Mouse (Mus musculus): ENCODE measurements around the gene Gpatch2. TPM values are rescaled to one million over a fixed set of nuclear protein-coding genes. Genes with fewer than 3 reads are reported as not detected.

Gene Gpatch2
- polyA plus RNA-seq, 1 experiment from 2014 or later: 16.0 TPM

GRCm38 (mm10) chr1:187313323-187313722 lies 98.0 kb downstream of the Gpatch2 start:
- Histone ChIP-seq H3K9ac (no peak overlapping the region), H3K4me1 (no peaks in the 10 kb centered on the region), H3K4me2 (no peak overlapping the region), H3K36me3 (no peaks in the 10 kb centered on the region), H3K27ac (no peak overlapping the region), H3K4me3 (no peak overlapping the region), H3K27me3 (no peaks in the 10 kb centered on the region), H3K9me3 (no peaks in the 10 kb centered on the region)
- ATAC-seq (ENCODE audit: insufficient number of reproducible peaks, low FRiP score, low TSS enrichment, low read depth): no peak
- 90% methylated on average over 1 of the region's 1 CpGs for WGBS

DNA sequence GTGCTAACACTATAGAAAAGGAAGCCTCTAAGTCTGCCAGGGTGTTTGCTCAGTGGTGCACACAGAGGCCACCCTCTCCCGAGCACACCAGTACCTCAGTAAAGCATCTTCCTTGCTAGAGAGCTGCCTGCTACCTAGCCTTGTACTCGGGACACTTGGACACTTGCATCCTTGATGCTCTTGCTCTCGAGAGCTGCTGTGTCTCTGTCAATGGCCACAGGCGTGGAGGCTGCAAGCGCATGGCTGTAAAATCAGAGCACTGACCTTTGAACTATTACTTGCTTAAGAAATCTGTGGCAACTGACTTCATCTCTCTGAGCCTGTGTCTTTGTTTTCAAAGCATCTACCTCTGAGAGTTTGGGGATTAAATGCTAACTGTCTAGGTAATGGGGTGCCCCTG lies 98.5 kb downstream of the Gpatch2 start:
- Histone ChIP-seq H3K9ac (no peak overlapping the region), H3K9me3 (no peaks in the 10 kb centered on the region), H3K4me3 (no peak overlapping the region), H3K27ac (no peak overlapping the region), H3K27me3 (no peaks in the 10 kb centered on the region), H3K4me1 (no peaks in the 10 kb centered on the region), H3K36me3 (no peaks in the 10 kb centered on the region), H3K4me2 (no peak overlapping the region)
- 79% methylated on average over 5 of the region's 5 CpGs for WGBS
- ATAC-seq (ENCODE audit: insufficient number of reproducible peaks, low FRiP score, low TSS enrichment, low read depth): no peak

- H3K4me1 ChIP-seq: no peaks in the 10 kb centered on the region
These were observed 99.2 kb downstream of the Gpatch2 start for GRCm38 (mm10) chr1:187314516-187314915.

GRCm38 (mm10) chr1:187315821-187316220 lies 100.5 kb downstream of the Gpatch2 start:
- ATAC-seq (ENCODE audit: insufficient number of reproducible peaks, low FRiP score, low TSS enrichment, low read depth): no peak
- Histone ChIP-seq H3K4me2 (no peak overlapping the region), H3K4me3 (no peak overlapping the region), H3K9ac (no peak overlapping the region), H3K27me3 (no peaks in the 10 kb centered on the region), H3K36me3 (no peaks in the 10 kb centered on the region), H3K4me1 (no peaks in the 10 kb centered on the region), H3K9me3 (no peaks in the 10 kb centered on the region), H3K27ac (no peak overlapping the region)
- 82% methylated on average over 2 of the region's 2 CpGs for WGBS

More at GRCm38 (mm10) chr1:187314516-187314915, 99.2 kb downstream of the Gpatch2 start:
- ATAC-seq (ENCODE audit: insufficient number of reproducible peaks, low FRiP score, low TSS enrichment, low read depth): no peak
- Histone ChIP-seq H3K27me3 (no peaks in the 10 kb centered on the region), H3K4me3 (no peak overlapping the region), H3K27ac (no peak overlapping the region), H3K9me3 (no peaks in the 10 kb centered on the region), H3K4me2 (no peak overlapping the region), H3K9ac (no peak overlapping the region), H3K36me3 (no peaks in the 10 kb centered on the region)

- H3K27me3 ChIP-seq: no peaks in the 10 kb centered on the region
- WGBS: 71% methylated on average over 8 of the region's 8 CpGs
- H3K36me3 ChIP-seq: no peaks in the 10 kb centered on the region
These were observed 101.2 kb downstream of the Gpatch2 start for GRCm38 (mm10) chr1:187316555-187316954.

DNA sequence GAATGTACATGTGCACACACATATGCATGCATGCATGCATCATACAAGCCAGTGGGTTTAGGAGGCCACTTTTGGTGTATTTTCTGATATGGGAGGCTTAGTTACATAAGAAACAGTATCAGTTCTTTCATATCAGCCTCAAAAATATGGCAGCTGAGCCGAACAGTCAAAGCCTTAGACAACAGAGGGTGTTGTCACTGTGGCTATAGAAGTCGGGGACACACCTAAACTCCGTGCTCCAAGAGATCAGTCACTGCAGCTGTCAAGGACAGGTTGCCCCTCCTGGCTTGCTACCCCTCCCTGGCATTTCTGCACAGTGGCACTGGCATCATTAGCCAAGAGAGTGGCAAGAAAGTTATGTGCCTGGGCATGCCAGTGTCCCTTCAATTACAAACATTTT lies 106.5 kb downstream of the Gpatch2 start:
- Histone ChIP-seq H3K9me3 (no peaks in the 10 kb centered on the region), H3K27ac (no peak overlapping the region)
- 88% methylated on average over 3 of the region's 3 CpGs for WGBS

More at GRCm38 (mm10) chr1:187316555-187316954, 101.2 kb downstream of the Gpatch2 start:
- Histone ChIP-seq H3K9ac (no peak overlapping the region), H3K4me2 (no peak overlapping the region), H3K9me3 (no peaks in the 10 kb centered on the region), H3K27ac (no peak overlapping the region), H3K4me3 (no peak overlapping the region), H3K4me1 (no peaks in the 10 kb centered on the region)
- no peak for ATAC-seq (ENCODE audit: insufficient number of reproducible peaks, low FRiP score, low TSS enrichment, low read depth)

GRCm38 (mm10) chr1:187322505-187323208 lies 107.3 kb downstream of the Gpatch2 start:
- H3K4me2 ChIP-seq: no peak overlapping the region
- peaks cover 5% of the 10 kb centered on the region; the same call in 1 of the 2 replicates for H3K36me3 ChIP-seq
- H3K9ac ChIP-seq: no peak overlapping the region
- H3K27me3 ChIP-seq: no peaks in the 10 kb centered on the region
- 75% methylated on average over 8 of the region's 8 CpGs for WGBS
- no peak overlapping the region for H3K27ac ChIP-seq
- no peaks in the 10 kb centered on the region for H3K9me3 ChIP-seq
- H3K4me1 ChIP-seq: no peaks in the 10 kb centered on the region
- H3K4me3 ChIP-seq: no peak overlapping the region
- ATAC-seq (ENCODE audit: insufficient number of reproducible peaks, low FRiP score, low TSS enrichment, low read depth): no peak

More for the DNA sequence above, 106.5 kb downstream of the Gpatch2 start:
- Histone ChIP-seq H3K4me2 (no peak overlapping the region), H3K9ac (no peak overlapping the region), H3K4me3 (no peak overlapping the region), H3K27me3 (no peaks in the 10 kb centered on the region), H3K4me1 (no peaks in the 10 kb centered on the region), H3K36me3 (peaks cover 5% of the 10 kb centered on the region; the same call in 1 of the 2 replicates)
- ATAC-seq (ENCODE audit: insufficient number of reproducible peaks, low FRiP score, low TSS enrichment, low read depth): no peak

DNA sequence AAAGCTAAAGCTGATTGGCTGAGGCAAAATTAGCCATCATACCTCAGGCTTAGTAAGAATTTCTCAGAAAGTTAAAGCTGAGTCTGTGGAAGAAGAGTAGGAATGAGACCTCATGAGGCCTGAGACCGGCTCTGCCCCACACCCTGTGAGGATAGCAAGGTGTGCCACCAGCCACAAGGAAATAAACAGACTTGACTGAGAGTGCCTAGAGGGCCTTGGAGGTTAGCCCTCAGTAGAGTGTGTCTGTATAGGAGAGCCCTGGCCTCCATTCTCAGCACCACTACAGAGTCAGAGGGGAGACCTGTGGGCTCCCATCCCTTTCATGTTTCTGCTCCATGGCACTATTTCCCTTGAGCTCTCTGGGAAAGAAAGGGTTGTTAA lies 107.9 kb downstream of the Gpatch2 start:
- H3K27ac ChIP-seq: no peak overlapping the region
- no peak overlapping the region for H3K4me3 ChIP-seq
- H3K36me3 ChIP-seq: peaks cover 5% of the 10 kb centered on the region; the same call in 1 of the 2 replicates
- 90% methylated on average over 1 of the region's 1 CpGs for WGBS
- no peaks in the 10 kb centered on the region for H3K9me3 ChIP-seq
- no peak overlapping the region for H3K4me2 ChIP-seq
- H3K27me3 ChIP-seq: no peaks in the 10 kb centered on the region
- no peak for ATAC-seq (ENCODE audit: insufficient number of reproducible peaks, low FRiP score, low TSS enrichment, low read depth)
- no peak overlapping the region for H3K9ac ChIP-seq
- no peaks in the 10 kb centered on the region for H3K4me1 ChIP-seq

GRCm38 (mm10) chr1:187342551-187342950 lies 127.2 kb downstream of the Gpatch2 start:
- H3K27me3 ChIP-seq: no peaks in the 10 kb centered on the region
- H3K9ac ChIP-seq: no peak overlapping the region
- peaks cover 8% of the 10 kb centered on the region; the same call in 1 of the 2 replicates for H3K36me3 ChIP-seq
- 40% methylated on average over 2 of the region's 2 CpGs for WGBS
- H3K27ac ChIP-seq: no peak overlapping the region
- H3K4me1 ChIP-seq: no peaks in the 10 kb centered on the region
- no peak overlapping the region for H3K4me2 ChIP-seq
- no peaks in the 10 kb centered on the region for H3K9me3 ChIP-seq
- no peak overlapping the region for H3K4me3 ChIP-seq
- ATAC-seq (ENCODE audit: insufficient number of reproducible peaks, low FRiP score, low TSS enrichment, low read depth): no peak

DNA sequence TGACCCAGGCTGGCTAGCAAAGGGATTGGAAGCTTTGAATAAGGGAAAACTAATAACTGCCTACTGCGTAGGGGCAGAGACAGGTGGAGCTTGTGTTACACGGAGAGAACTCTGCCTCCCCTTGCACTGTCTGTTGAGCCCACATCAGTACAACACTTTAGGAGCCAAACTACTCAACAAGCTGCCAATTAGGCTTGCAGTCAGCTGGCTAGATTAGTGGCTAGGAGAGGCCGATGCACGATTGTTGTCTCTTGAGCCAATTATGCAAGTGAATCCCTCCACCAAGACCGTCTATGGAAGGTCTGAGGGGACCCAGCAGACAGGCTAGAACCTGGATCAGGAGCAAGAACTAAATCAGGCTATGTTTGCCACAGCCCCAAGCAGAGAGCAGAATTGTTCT lies 129.8 kb downstream of the Gpatch2 start:
- Histone ChIP-seq H3K36me3 (peaks cover 19% of the 10 kb centered on the region), H3K9me3 (no peaks in the 10 kb centered on the region), H3K4me2 (no peak overlapping the region), H3K27me3 (no peaks in the 10 kb centered on the region), H3K4me1 (no peaks in the 10 kb centered on the region), H3K27ac (no peak overlapping the region), H3K4me3 (no peak overlapping the region), H3K9ac (no peak overlapping the region)
- no peak for ATAC-seq (ENCODE audit: insufficient number of reproducible peaks, low FRiP score, low TSS enrichment, low read depth)
- WGBS: 79% methylated on average over 5 of the region's 5 CpGs

DNA sequence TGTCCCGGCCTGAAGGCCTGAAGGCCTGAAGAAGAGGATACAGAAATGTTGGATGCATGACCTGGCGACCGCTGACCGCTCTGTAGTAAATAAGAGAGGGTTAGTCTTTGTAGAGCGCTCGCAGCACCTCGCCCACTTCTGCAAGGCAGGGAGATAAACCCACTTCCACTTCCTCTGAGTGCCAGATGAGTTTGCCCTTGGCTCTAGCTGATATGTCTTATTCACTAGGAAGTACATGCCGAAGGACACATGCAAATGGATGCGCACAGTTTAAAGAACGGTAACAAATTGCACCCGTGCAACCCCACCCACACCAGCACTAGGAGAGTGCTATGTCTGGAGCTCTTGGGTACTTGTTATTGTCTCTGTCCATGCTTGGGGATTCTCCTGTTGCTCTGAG lies 131.6 kb downstream of the Gpatch2 start:
- Histone ChIP-seq H3K4me3 (no peak overlapping the region), H3K9ac (no peak overlapping the region), H3K27me3 (no peaks in the 10 kb centered on the region), H3K36me3 (peaks cover 19% of the 10 kb centered on the region), H3K4me2 (no peak overlapping the region), H3K4me1 (no peaks in the 10 kb centered on the region), H3K27ac (no peak overlapping the region), H3K9me3 (no peaks in the 10 kb centered on the region)
- WGBS: 89% methylated on average over 11 of the region's 11 CpGs
- ATAC-seq (ENCODE audit: insufficient number of reproducible peaks, low FRiP score, low TSS enrichment, low read depth): no peak

DNA sequence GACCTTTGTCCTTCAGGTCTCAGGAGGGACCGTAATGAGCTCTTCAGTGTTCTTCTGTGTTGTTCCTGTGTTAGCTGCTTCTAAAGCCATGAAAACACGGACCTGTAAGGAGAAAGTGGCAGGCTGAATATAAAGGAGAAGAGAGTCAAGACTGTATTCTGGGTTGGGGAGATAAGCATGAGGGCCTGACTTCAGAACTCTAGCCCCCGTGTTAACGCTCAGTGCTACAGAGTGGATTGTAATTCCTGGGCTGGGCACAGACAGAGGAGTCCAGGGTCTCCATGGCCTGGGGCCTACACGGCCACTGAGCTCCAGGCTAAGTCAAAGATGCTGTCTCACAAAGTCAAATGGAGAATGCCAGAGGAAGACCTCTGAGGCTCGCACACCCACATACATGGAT lies 132.3 kb downstream of the Gpatch2 start:
- H3K4me1 ChIP-seq: no peaks in the 10 kb centered on the region
- ATAC-seq (ENCODE audit: insufficient number of reproducible peaks, low FRiP score, low TSS enrichment, low read depth): no peak
- no peak overlapping the region for H3K4me3 ChIP-seq
- peaks cover 19% of the 10 kb centered on the region for H3K36me3 ChIP-seq
- no peak overlapping the region for H3K27ac ChIP-seq
- no peaks in the 10 kb centered on the region for H3K9me3 ChIP-seq
- H3K27me3 ChIP-seq: no peaks in the 10 kb centered on the region
- no peak overlapping the region for H3K4me2 ChIP-seq
- no peak overlapping the region for H3K9ac ChIP-seq
- WGBS: 92% methylated on average over 6 of the region's 6 CpGs

All from limb, embryonic 15.5 days (tissue).